In the genomic region with DNA sequence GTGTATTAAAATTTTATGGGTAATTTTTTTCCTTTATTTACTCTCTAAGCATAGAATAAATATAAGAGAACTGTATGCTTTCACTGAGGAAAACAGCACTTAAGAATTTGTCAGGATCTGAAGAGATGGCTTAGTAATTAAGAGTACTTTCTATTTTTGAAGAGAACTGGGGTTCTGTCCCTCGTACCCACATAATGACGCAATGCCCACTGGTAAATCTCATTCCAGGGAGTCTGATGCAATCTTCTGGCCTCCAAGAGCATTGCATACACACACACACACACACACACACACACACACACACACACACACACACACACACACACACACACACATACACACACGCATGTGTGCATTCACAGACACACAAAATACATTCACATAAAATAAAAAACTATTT, we compare ENCODE assay signal across 19 mouse cellular contexts.
"Had no signal": no experiment of that assay in that cellular context is flagged by ENCODE, and none has a peak within 500 bp of the region (broad histone marks: within the 10 kb centered on the region; RNA-seq: fewer than 3 reads in every experiment).

No protein-coding gene starts in this region.

- H3K4me3 ChIP-seq: megakaryocyte, embryonic 14.5 days; midbrain, embryonic 13.5 days; midbrain, embryonic 15.5 days; neural tube, embryonic 13.5 days; neural tube, embryonic 15.5 days; stomach, embryonic 15.5 days had no signal

- H3K4me1 ChIP-seq: midbrain, embryonic 13.5 days; midbrain, embryonic 15.5 days; neural tube, embryonic 13.5 days; neural tube, embryonic 15.5 days; stomach, embryonic 15.5 days had no signal

- H3K27ac ChIP-seq: liver, embryonic 14.5 days; midbrain, embryonic 13.5 days; midbrain, embryonic 15.5 days; neural tube, embryonic 13.5 days; neural tube, embryonic 15.5 days; stomach, embryonic 15.5 days; stomach, postnatal 0 days had no signal

- H3K4me2 ChIP-seq: lung, embryonic 14.5 days; midbrain, embryonic 11.5 days; midbrain, embryonic 13.5 days; midbrain, embryonic 15.5 days; neural tube, embryonic 13.5 days; neural tube, embryonic 15.5 days; stomach, embryonic 15.5 days had no signal

- H3K36me3 ChIP-seq: midbrain, embryonic 13.5 days; midbrain, embryonic 15.5 days; neural tube, embryonic 13.5 days; neural tube, embryonic 15.5 days; stomach, embryonic 15.5 days had no signal

- H3K9me3 ChIP-seq: midbrain, embryonic 13.5 days; midbrain, embryonic 15.5 days; neural tube, embryonic 13.5 days; neural tube, embryonic 15.5 days; stomach, embryonic 15.5 days had no signal

- DNase-seq: lung, adult 18-20 months; lung, embryonic 14.5 days; lung, postnatal 14 days; lung, postnatal 4 days; retina, postnatal 1 day; right cerebral cortex, adult 18-20 months; right cerebral cortex, postnatal 25 days; thymus, adult 2 months; thymus, postnatal 25 days; thymus, postnatal 4 days had no signal

- H3K27me3 ChIP-seq: megakaryocyte, embryonic 14.5 days; midbrain, embryonic 13.5 days; midbrain, embryonic 15.5 days; neural tube, embryonic 13.5 days; neural tube, embryonic 15.5 days; stomach, embryonic 15.5 days had no signal

- ATAC-seq: midbrain, embryonic 13.5 days; midbrain, embryonic 15.5 days had no signal

- H3K9ac ChIP-seq: liver, embryonic 14.5 days; lung, embryonic 14.5 days; midbrain, embryonic 13.5 days; midbrain, embryonic 15.5 days; neural tube, embryonic 13.5 days; neural tube, embryonic 15.5 days; stomach, embryonic 15.5 days had no signal
